Mouse (Mus musculus) ES-E14 (cell line): ENCODE measurements at regions not wholly inside any gene's neighbourhood (a gene's known extent, or its start where the extent isn't known, plus 50 kb on each side); places are given as distances from the start of the nearest gene placed in this dataset.

Source experiments
- DNase-seq: peaks from one replicate; pipeline ENCODE4 v3.0.0-alpha.2; 2013; ENCODE audit warnings: low read depth, low spot score
- H3K27ac ChIP-seq: 2 replicates; pipeline ENCODE4 v1.5.1; 2012; ENCODE audit warnings: low read depth, mild to moderate bottlenecking, low read length, moderate library complexity, mixed read lengths; ENCODE audit not compliant: poor library complexity, insufficient read depth, severe bottlenecking
- H3K36me3 ChIP-seq: 2 replicates; pipeline ENCODE4 v1.6.1; 2012; ENCODE audit warnings: mild to moderate bottlenecking, low read length, moderate library complexity, mixed read lengths; ENCODE audit not compliant: control insufficient read depth, poor library complexity, insufficient read depth, severe bottlenecking
- H3K4me1 ChIP-seq, 2 experiments: fragments of 150-350 bp in 1 of 2; sonication (generic) in 1 of 2; 2 replicates each; pipeline ENCODE4 v1.6.1; 2012; ENCODE audit warnings: low read length in 2 of 2, mild to moderate bottlenecking in 1 of 2, mixed read lengths in 1 of 2; ENCODE audit not compliant: control insufficient read depth in 2 of 2, insufficient read depth in 2 of 2, poor library complexity in 1 of 2
- H3K4me3 ChIP-seq, 2 experiments: fragments of 150-350 bp in 1 of 2; sonication (generic) in 1 of 2; 2 replicates each; pipeline ENCODE4 v1.5.1; 2012; ENCODE audit warnings: low read length in 2 of 2, low read depth in 1 of 2, mild to moderate bottlenecking in 1 of 2, mixed read lengths in 1 of 2; ENCODE audit not compliant: insufficient read depth in 1 of 2, poor library complexity in 1 of 2, severe bottlenecking in 1 of 2
- H3K9ac ChIP-seq: 2 replicates; pipeline ENCODE4 v1.6.1; 2012; ENCODE audit warnings: low read depth, mild to moderate bottlenecking, low read length, mixed read lengths; ENCODE audit not compliant: poor library complexity, insufficient read depth, severe bottlenecking
- H3K9me3 ChIP-seq: fragments of 150-350 bp; sonication (generic); 2 replicates; pipeline ENCODE4 v1.6.1; 2012; ENCODE audit warnings: low read depth, mild to moderate bottlenecking, low read length; ENCODE audit not compliant: control insufficient read depth, insufficient read depth
- CHD2 ChIP-seq: IDR thresholded peaks from 2 replicates; pipeline ENCODE4 v1.6.1; 2014; ENCODE audit warnings: mild to moderate bottlenecking, low read depth, low read length, inconsistent platforms
- HCFC1 ChIP-seq: IDR thresholded peaks from 2 replicates; pipeline ENCODE4 v1.6.1; 2012; ENCODE audit warnings: low read length, inconsistent platforms, borderline replicate concordance; ENCODE audit not compliant: insufficient read depth
- MAFK ChIP-seq: IDR thresholded peaks from 2 replicates; pipeline ENCODE4 v1.6.1; 2014; ENCODE audit warnings: mild to moderate bottlenecking, low read depth, low read length, inconsistent platforms; ENCODE audit not compliant: insufficient read depth
- ZC3H11A ChIP-seq: IDR thresholded peaks from 2 replicates; pipeline ENCODE4 v1.6.1; 2012; ENCODE audit warnings: low read depth, mild to moderate bottlenecking, inconsistent platforms, low read length, borderline replicate concordance
- ZNF384 ChIP-seq: IDR thresholded peaks from 2 replicates; pipeline ENCODE4 v1.6.1; 2012; ENCODE audit warnings: low read depth, low read length, inconsistent platforms
- in situ Hi-C, 2 experiments: fragments of 600-800 bp; cut with MboI; formaldehyde crosslinking; loops; one replicate each; pipeline ENCODE4 v1.15.1; 2025; ENCODE audit warnings: low sequenced_read_pairs in 2 of 2, inconsistent platforms in 1 of 2; ENCODE audit not compliant: unreplicated experiment in 2 of 2

GRCm38 (mm10) chr4:78773867-78774266, 562.1 kb upstream of the Ptprd start:
- Histone ChIP-seq H3K4me3 (no peak overlapping the region), H3K27ac (no peak overlapping the region), H3K9ac (no peak overlapping the region), H3K4me1 (no peaks in the 10 kb centered on the region), H3K36me3 (no peaks in the 10 kb centered on the region), H3K9me3 (no peaks in the 10 kb centered on the region)
- TF ChIP-seq ZNF384: no peak
- no peak for TF ChIP-seq MAFK
- no peak for TF ChIP-seq HCFC1
- no peak for TF ChIP-seq ZC3H11A
- no peak for TF ChIP-seq CHD2
- in situ Hi-C loops: no loop called here
- no peak for DNase-seq

GRCm38 (mm10) chr4:78736026-78736425, 524.3 kb upstream of the Ptprd start:
- H3K9ac ChIP-seq: no peak overlapping the region
- no peak for DNase-seq
- in situ Hi-C loops: no loop called here
- TF ChIP-seq CHD2: no peak
- TF ChIP-seq ZC3H11A: no peak
- TF ChIP-seq HCFC1: no peak
- TF ChIP-seq ZNF384: no peak
- TF ChIP-seq MAFK: no peak
- no peak overlapping the region for H3K4me3 ChIP-seq
- H3K27ac ChIP-seq: no peak overlapping the region
- H3K9me3 ChIP-seq: no peaks in the 10 kb centered on the region
- no peaks in the 10 kb centered on the region for H3K4me1 ChIP-seq
- no peaks in the 10 kb centered on the region for H3K36me3 ChIP-seq
